ENCODE assay signal across 8 mouse cellular contexts in genomic region chr4:133016677-133017415, GRCm38 (mm10). TPM values are rescaled to one million over a fixed set of nuclear protein-coding genes. Genes with fewer than 3 reads are reported as not detected.
A peak's percentile ranks its signal among the peaks of the same experiment; 100 is the strongest.
DNase-seq lines count a peak whose midpoint lies in the region; ATAC-seq and TF ChIP-seq lines count a peak whose summit lies in the region.

No protein-coding gene starts in this region.

- no peak overlapping the region for H3K4me3 ChIP-seq in kidney, adult 2 months (ENCODE audit: insufficient read depth, low read depth, low read length)
- H3K4me3 ChIP-seq in heart, adult 2 months, result no peak overlapping the region
- 0 out of 2 replicates have a peak overlapping the region, but pooled peaks have one; percentile 7 for H3K4me3 ChIP-seq in kidney, embryonic 16.5 days (ENCODE audit: low read length)

- H3K27ac ChIP-seq in kidney, adult 2 months (ENCODE audit: insufficient read depth, low read depth, low read length), result peak overlapping the region; percentile 26; the same call in 1 of the 2 replicates
- peak overlapping the region; percentile 36 for H3K27ac ChIP-seq in heart, adult 2 months
- peak overlapping the region; percentile 83 for H3K27ac ChIP-seq in kidney, embryonic 16.5 days (ENCODE audit: low read length)

- H3K36me3 ChIP-seq in kidney, adult 2 months (ENCODE audit: control insufficient read depth, insufficient read depth, low read length), result no peaks in the 10 kb centered on the region
- H3K36me3 ChIP-seq in heart, adult 2 months (ENCODE audit: control insufficient read depth, insufficient read depth, low read length), result no peaks in the 10 kb centered on the region
- H3K36me3 ChIP-seq in kidney, embryonic 16.5 days (ENCODE audit: insufficient read depth, low read length), result 0 out of 2 replicates have a peak, but pooled peaks cover 4% of the 10 kb centered on the region

- DNase-seq in kidney, adult 2 months, result peak; percentile 57
- DNase-seq in kidney, adult 11 months, result no peak
- DNase-seq in cerebellum, postnatal 25 days, result peak; percentile 18 to 27
- peak; percentile 50 to 63 for DNase-seq in heart, adult 2 months
- DNase-seq in retina, postnatal 1 day, result peak; percentile 54
- no peak for DNase-seq in adrenal gland, postnatal 10 days

- 0 out of 2 replicates have a peak, but pooled peaks have one; percentile 20 for TF ChIP-seq EP300 in heart, adult 2 months (IDR thresholded peaks at IDR 0.05; ENCODE audit: insufficient read depth, low read depth, low read length)

- TF ChIP-seq POLR2A in kidney, adult 2 months (IDR thresholded peaks at IDR 0.05; ENCODE audit: low read depth, low read length), result no peak
- no peak for TF ChIP-seq POLR2A in heart, adult 2 months (IDR thresholded peaks at IDR 0.05; ENCODE audit: insufficient read depth, low read depth, low read length)

- intact Hi-C loops in heart, adult 2 months (cut with DNase I), result no loop called here

- peaks cover 25% of the 10 kb centered on the region for H3K4me1 ChIP-seq in kidney, adult 2 months (ENCODE audit: control insufficient read depth, insufficient read depth, low read length)
- H3K4me1 ChIP-seq in heart, adult 2 months (ENCODE audit: control insufficient read depth, insufficient read depth, low read length), result peaks cover 26% of the 10 kb centered on the region
- peaks cover 87% of the 10 kb centered on the region for H3K4me1 ChIP-seq in kidney, embryonic 16.5 days (ENCODE audit: insufficient read depth, low read length)

- H3K4me2 ChIP-seq in kidney, embryonic 16.5 days (replicated peaks; ENCODE audit: low read depth, low read length), result peak overlapping the region; percentile 29; the same call in 1 of the 2 replicates

- TF ChIP-seq CTCF in kidney, adult 2 months (conservative IDR thresholded peaks at IDR 0.05; ENCODE audit: insufficient read depth, insufficient read length, low read depth, low read length), result no peak
- TF ChIP-seq CTCF in heart, adult 2 months (IDR thresholded peaks at IDR 0.05), result peak; percentile 23; the same call in 1 of the 2 replicates

- 0 out of 2 replicates have a peak overlapping the region, but pooled peaks have one; percentile 5 for H3K9ac ChIP-seq in heart, adult 2 months (ENCODE audit: low read depth, low read length)
- peak overlapping the region; percentile 55 for H3K9ac ChIP-seq in kidney, embryonic 16.5 days (replicated peaks; ENCODE audit: low read length)

- no peak for ATAC-seq in kidney, embryonic 16.5 days (ENCODE audit: low FRiP score, low TSS enrichment)
- ATAC-seq in CD4-positive, CD25-positive, alpha-beta regulatory T cell, adult 4 months, result no peak

- no peaks in the 10 kb centered on the region for H3K9me3 ChIP-seq in kidney, embryonic 16.5 days (ENCODE audit: low read length)

- H3K27me3 ChIP-seq in kidney, adult 2 months (replicated peaks; ENCODE audit: control insufficient read depth, insufficient read depth, low read length), result no peaks in the 10 kb centered on the region
- no peaks in the 10 kb centered on the region for H3K27me3 ChIP-seq in heart, adult 2 months (ENCODE audit: control insufficient read depth, insufficient read depth, low read length)
- H3K27me3 ChIP-seq in kidney, embryonic 16.5 days (ENCODE audit: insufficient read depth, low read length), result no peaks in the 10 kb centered on the region

- 32% methylated on average over 4 of the region's 4 CpGs for WGBS in kidney, adult 2 months
- 38% methylated on average over 4 of the region's 4 CpGs for WGBS in heart, adult 2 months
- 24% methylated on average over 4 of the region's 4 CpGs for WGBS in kidney, embryonic 16.5 days

- peaks cover 13% of the 10 kb centered on the region for H3K79me2 ChIP-seq in heart, adult 2 months (replicated peaks; ENCODE audit: control insufficient read depth, insufficient read depth, low read length)

RNA-seq across cellular contexts. Expression of gene Ahdc1, which starts 5.8 kb away (rescaled TPM):
- polyA plus RNA-seq in kidney, adult 2 months (2012; rRNA removed), result 22.2 and 23.3 TPM in 2 replicates
- total RNA-seq in heart, adult 2 months (2021), result 10 to 100 TPM; 42.6 to 50.9 TPM
- 19.5 and 21.8 TPM in 2 replicates for polyA plus RNA-seq in heart, adult 2 months (2012; rRNA removed)
- 9.8 and 11.7 TPM in 2 replicates for polyA plus RNA-seq in kidney, embryonic 16.5 days (2015; fragmentation: Nextera tagmentation; extraction: Ambion mirVana)
- 1 to 10 TPM; 2.6 to 3.7 TPM for polyA plus RNA-seq in CD4-positive, CD25-positive, alpha-beta regulatory T cell, adult 4 months (2017; shearing (Covaris generic))
- 10 to 100 TPM; 50.8 to 74.3 TPM for total RNA-seq in adrenal gland, postnatal 10 days (2021)

RNA-seq across cellular contexts. Expression of gene Fgr, which starts 43.0 kb away (rescaled TPM):
- 1.8 and 2.5 TPM in 2 replicates for polyA plus RNA-seq in kidney, adult 2 months (2012; rRNA removed)
- total RNA-seq in heart, adult 2 months (2021), result under 1 TPM; 0.43 to 0.47 TPM
- polyA plus RNA-seq in heart, adult 2 months (2012; rRNA removed), result 0.73 and 1.7 TPM in 2 replicates
- polyA plus RNA-seq in kidney, embryonic 16.5 days (2015; fragmentation: Nextera tagmentation; extraction: Ambion mirVana), result 0.44 and 0.58 TPM in 2 replicates
- 1 to 10 TPM; 3.7 to 8.2 TPM for polyA plus RNA-seq in CD4-positive, CD25-positive, alpha-beta regulatory T cell, adult 4 months (2017; shearing (Covaris generic))
- total RNA-seq in adrenal gland, postnatal 10 days (2021), result 1 to 10 TPM; 1.3 to 1.6 TPM

Comparison
In these comparisons a context has a peak if more than half of its experiments do, and no peak if none do; other contexts are left out.
1. DNase-seq: peak in kidney, adult 2 months (single experiment), cerebellum, postnatal 25 days (2 of 2), heart, adult 2 months (2 of 2) and retina, postnatal 1 day (single experiment); none in kidney, adult 11 months (single experiment) and adrenal gland, postnatal 10 days (single experiment).
2. H3K27ac ChIP-seq: peak in every context shown above with its lines; median percentile 83 in kidney, embryonic 16.5 days; 36 in heart, adult 2 months; 26 in kidney, adult 2 months.